Mouse (Mus musculus): ENCODE data around the gene Gm19935.

DNA sequence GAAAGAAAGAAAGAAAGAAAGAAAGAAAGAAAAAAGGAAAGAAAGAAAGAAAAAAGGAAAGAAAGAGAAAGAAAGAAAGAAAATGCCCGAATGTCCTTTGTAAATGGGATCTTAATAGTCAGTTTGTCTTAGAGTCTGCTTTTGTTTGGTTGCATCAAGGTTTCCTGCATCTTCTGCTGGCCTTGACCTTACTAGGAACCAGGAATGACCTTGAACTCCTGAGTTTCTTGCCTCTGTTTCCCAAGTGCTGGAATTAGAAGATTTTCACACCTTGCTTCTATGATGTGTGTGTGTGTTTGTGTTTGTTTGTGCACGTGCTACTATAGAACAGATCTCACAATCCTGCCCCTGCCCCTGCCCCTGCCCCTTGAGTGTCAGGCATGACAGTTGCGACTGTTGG, 39.0 kb upstream of the Gm19935 start:
- TF ChIP-seq TCF12 (IDR thresholded peaks at IDR 0.05; ENCODE audit: insufficient read depth, poor library complexity, severe bottlenecking) (no peak), MYOG (IDR thresholded peaks at IDR 0.05; ENCODE audit: control insufficient read depth in 1 of 3, insufficient read depth in 1 of 3, insufficient read length in 2 of 3, low read depth in 2 of 3) (no peak), POLR2A (IDR thresholded peaks at IDR 0.05; ENCODE audit: insufficient read length, low read depth) (no peak), POLR2AphosphoS2 (IDR thresholded peaks at IDR 0.05; ENCODE audit: insufficient read length, low read depth) (no peak), SRF (IDR thresholded peaks at IDR 0.05; ENCODE audit: control insufficient read depth, insufficient read length, low read depth) (no peak), MAX (IDR thresholded peaks at IDR 0.05; ENCODE audit: low read depth) (no peak), MYOD1 (IDR thresholded peaks at IDR 0.05; ENCODE audit: control insufficient read depth in 1 of 3, insufficient read length in 2 of 3, low read depth in 2 of 3) (no peak), E2F4 (IDR thresholded peaks at IDR 0.05; ENCODE audit: insufficient read depth) (no peak), CEBPB (IDR thresholded peaks at IDR 0.05; ENCODE audit: insufficient read depth, poor library complexity, severe bottlenecking) (no peak), TCF3 (IDR thresholded peaks at IDR 0.05; ENCODE audit: insufficient read length, low read depth) (no peak), USF1 (IDR thresholded peaks at IDR 0.05; ENCODE audit: low read depth) (no peak), REST (IDR thresholded peaks at IDR 0.05; ENCODE audit: insufficient read depth, insufficient read length) (no peak)

Measured in myocyte (in vitro differentiated cells).